Mouse (Mus musculus): ENCODE data around the gene Sbp.

Sbp gene

DNA sequence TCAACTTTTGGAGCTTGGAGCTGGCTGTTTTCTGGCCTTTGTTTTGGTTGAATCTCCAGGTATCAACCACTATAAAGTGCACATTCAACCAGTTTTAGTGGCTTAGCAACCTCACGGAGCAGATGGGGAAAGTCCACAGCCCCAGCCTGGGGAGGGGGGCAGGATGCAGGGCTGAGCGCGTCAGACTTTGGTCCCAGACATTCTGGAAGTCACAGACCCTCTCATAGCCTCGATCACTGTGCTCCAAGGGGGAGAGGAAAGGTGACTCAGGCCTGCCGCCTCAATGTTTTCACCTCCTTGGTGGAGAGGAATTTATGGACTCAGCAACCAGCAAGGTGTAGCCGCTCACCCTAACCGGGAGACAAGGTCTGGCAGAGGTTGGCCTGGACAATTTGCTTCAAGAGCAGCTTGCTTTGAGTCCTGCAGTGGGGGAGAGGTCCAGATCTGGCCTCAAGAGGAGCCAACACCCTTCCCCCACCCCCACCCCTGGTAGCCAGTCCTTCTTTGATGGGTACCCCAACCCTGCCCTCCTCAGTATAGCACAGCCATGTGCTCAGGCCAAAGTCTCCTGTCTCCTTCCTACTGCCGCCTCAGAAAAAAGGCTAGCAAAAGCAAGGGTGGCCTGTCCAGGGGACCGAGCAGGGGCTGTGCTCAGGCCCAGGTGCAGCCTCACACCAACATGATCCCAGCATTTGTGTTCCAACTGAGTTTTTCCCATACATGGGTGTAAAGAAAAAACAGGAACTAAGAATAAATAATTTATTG, 51.5 kb downstream of the Sbp start:
- peak; percentile 80 for DNase-seq

DNA sequence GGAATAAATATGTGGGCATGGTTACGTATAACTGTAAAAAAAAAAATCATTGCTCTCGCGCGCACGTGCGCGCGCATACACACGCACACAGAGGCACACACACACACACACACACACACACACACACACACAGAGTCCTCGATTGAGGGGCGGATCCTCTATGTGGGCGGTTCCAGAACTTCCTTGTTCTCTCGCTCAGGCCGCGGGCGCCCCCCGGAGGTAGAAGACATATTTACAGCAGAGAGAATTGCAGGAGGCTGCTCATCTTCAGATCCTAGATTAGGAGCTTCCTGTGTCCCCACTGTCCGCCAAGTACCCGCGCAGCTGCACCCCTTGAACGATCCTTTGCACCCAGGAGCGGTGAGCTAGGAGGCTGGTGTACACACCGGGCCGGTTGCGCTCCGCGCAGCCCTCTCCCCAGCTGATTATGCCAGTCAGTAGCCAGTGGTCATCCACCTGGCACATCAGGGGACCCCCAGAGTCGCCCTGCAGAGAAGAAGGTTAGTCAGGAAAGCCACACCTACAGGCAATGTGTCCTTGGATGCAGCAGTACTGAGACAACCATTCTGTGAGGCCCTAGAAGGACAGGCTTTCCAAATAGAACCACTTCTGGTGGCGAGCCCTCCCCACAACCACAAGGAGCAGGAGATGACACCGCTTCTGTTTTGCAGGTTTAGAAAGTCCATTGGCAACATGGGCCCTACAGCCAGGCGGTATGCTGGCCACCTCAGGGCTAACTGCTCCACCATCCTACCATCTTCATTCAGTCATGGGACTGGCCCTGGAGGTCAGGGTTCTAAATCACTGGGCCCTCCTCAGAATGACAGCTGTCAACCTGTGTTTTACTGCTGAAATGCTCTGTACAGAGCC, 52.3 kb downstream of the Sbp start:
- DNase-seq: peak; percentile 94

DNA sequence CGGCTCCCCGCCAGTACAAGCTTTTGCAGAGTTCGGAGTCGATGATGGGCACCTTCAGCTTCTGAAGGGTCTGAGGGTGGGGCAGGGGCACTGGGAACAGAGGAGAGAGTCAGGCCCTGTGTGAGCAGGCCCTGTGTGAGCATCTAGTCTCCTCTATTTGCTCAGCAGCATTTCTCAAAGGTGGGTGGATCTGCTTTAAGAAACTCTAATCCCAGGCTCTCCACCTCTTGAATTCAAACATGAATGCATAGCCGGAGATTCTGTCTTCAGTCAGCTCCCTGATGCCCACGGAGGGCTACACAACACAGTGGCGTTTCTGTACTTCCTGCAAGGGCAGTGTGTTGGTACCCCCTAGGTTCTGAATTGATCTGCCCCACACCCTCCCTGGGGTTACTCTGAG, 53.2 kb downstream of the Sbp start:
- DNase-seq: no peak
